Mouse (Mus musculus): ENCODE results near the gene Ssxb8. TPM values are rescaled to one million over a fixed set of nuclear protein-coding genes. Genes with fewer than 3 reads are reported as not detected.
"Not testable (repeated sequence)": the region's sequence is repeated elsewhere in the genome, so short reads cannot be mapped to it uniquely, and the experiment has no call there.

Ssxb8 gene
- not detected in 2 replicates for polyA plus RNA-seq (2014; fragmentation: Nextera tagmentation; extraction: Ambion mirVana)

DNA sequence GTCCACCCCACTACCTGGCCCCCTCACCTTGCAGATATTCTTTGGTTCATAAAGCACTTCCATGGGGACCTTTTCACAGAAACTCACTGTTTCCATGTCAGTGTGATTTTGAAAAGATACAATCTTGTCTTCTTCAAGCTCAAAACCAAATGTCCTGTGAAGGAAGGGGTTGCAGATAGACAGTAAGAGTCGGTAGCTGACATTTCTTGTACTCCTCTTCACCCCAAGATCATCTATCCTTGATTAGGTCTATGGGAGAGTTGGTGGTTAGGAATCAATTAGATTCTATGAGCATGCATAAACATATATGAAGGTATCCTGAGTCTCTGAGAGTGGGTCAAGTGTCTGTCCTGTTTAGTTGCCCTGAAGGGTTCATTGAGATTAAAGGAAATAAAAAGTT, at the start of gene Ssxb8:
Gene Ssxb8 (minus strand): TSS at position 101 of the 400 bp plus-strand sequence.
- not testable (repeated sequence) for H3K4me3 ChIP-seq (ENCODE audit: low read depth, low read length); H3K36me3 ChIP-seq (ENCODE audit: control insufficient read depth, insufficient read depth, low read length); H3K9ac ChIP-seq (ENCODE audit: low read depth, low read length); H3K4me2 ChIP-seq (replicated peaks; ENCODE audit: low read depth, low read length); H3K9me3 ChIP-seq (ENCODE audit: control insufficient read depth, low read length); DNase-seq (ENCODE audit: low spot score); H3K27me3 ChIP-seq (ENCODE audit: control insufficient read depth, insufficient read depth, low read length); H3K27ac ChIP-seq (ENCODE audit: low read depth, low read length); ATAC-seq (ENCODE audit: low FRiP score); H3K4me1 ChIP-seq (replicated peaks; ENCODE audit: control insufficient read depth, insufficient read depth, low read length)
- 61% methylated on average over 1 of the region's 1 CpGs for WGBS

GRCm38 (mm10) chrX:8732907-8733306, 42.3 kb upstream of the Ssxb8 start:
- Histone ChIP-seq H3K36me3 (ENCODE audit: control insufficient read depth, insufficient read depth, low read length) (no peaks in the 10 kb centered on the region), H3K4me3 (ENCODE audit: low read depth, low read length) (no peak overlapping the region), H3K4me1 (replicated peaks; ENCODE audit: control insufficient read depth, insufficient read depth, low read length) (no peaks in the 10 kb centered on the region), H3K27me3 (ENCODE audit: control insufficient read depth, insufficient read depth, low read length) (no peaks in the 10 kb centered on the region), H3K27ac (ENCODE audit: low read depth, low read length) (no peak overlapping the region), H3K4me2 (replicated peaks; ENCODE audit: low read depth, low read length) (no peak overlapping the region), H3K9ac (ENCODE audit: low read depth, low read length) (no peak overlapping the region), H3K9me3 (ENCODE audit: control insufficient read depth, low read length) (no peaks in the 10 kb centered on the region)
- DNase-seq (ENCODE audit: low spot score) = peak; percentile 5
- 43% methylated on average over 5 of the region's 5 CpGs for WGBS
- ATAC-seq (ENCODE audit: low FRiP score) = no peak

DNA sequence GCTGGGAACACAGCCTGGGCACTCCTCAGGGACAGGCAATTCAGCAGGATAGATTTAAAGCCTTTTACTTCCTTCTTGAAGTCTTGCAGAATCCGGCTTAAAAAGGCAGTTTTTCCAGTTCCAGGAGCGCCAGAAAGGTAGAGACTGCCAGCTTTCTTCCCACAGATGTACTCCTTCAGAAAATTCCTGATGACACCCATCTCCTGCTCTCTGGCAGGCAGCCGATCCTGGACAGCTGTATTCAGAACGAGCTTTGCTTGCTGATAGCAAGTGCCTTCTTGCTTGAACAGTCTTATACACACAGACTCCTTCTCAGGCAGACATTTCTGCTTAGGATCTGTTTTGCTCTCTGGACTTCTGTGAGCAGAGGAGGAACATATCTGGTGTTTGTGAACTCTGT, 27.6 kb downstream of the Ssxb8 start:
- H3K4me3 ChIP-seq (ENCODE audit: low read depth, low read length) = no peak overlapping the region
- H3K9ac ChIP-seq (ENCODE audit: low read depth, low read length) = no peak overlapping the region
- no peaks in the 10 kb centered on the region for H3K9me3 ChIP-seq (ENCODE audit: control insufficient read depth, low read length)
- no peak overlapping the region for H3K4me2 ChIP-seq (replicated peaks; ENCODE audit: low read depth, low read length)
- H3K4me1 ChIP-seq (replicated peaks; ENCODE audit: control insufficient read depth, insufficient read depth, low read length) = no peaks in the 10 kb centered on the region
- no peak for ATAC-seq (ENCODE audit: low FRiP score)
- no peaks in the 10 kb centered on the region for H3K36me3 ChIP-seq (ENCODE audit: control insufficient read depth, insufficient read depth, low read length)
- WGBS = 86% methylated on average over 4 of the region's 4 CpGs
- DNase-seq (ENCODE audit: low spot score) = no peak
- no peak overlapping the region for H3K27ac ChIP-seq (ENCODE audit: low read depth, low read length)
- H3K27me3 ChIP-seq (ENCODE audit: control insufficient read depth, insufficient read depth, low read length) = no peaks in the 10 kb centered on the region

Other genes starting within 250 kb of the Ssxb8 start
- not detected in 2 replicates for gene Ssxb2, start 229.1 kb downstream of the Ssxb8 start, polyA plus RNA-seq (2014; fragmentation: Nextera tagmentation; extraction: Ambion mirVana)
- gene Gm14459, start 165.9 kb downstream of the Ssxb8 start, polyA plus RNA-seq (2014; fragmentation: Nextera tagmentation; extraction: Ambion mirVana) = not detected in 2 replicates
- not detected in 2 replicates for gene Ssxb6, start 142.6 kb downstream of the Ssxb8 start, polyA plus RNA-seq (2014; fragmentation: Nextera tagmentation; extraction: Ambion mirVana)
- gene Ssxb3, start 99.0 kb downstream of the Ssxb8 start, polyA plus RNA-seq (2014; fragmentation: Nextera tagmentation; extraction: Ambion mirVana) = not detected in 2 replicates
- not detected in 2 replicates for gene Ssx9, start 57.6 kb upstream of the Ssxb8 start, polyA plus RNA-seq (2014; fragmentation: Nextera tagmentation; extraction: Ambion mirVana)
- not detected in 2 replicates for gene Ssxb5, start 112.8 kb upstream of the Ssxb8 start, polyA plus RNA-seq (2014; fragmentation: Nextera tagmentation; extraction: Ambion mirVana)
- gene Gm6592, start 153.2 kb upstream of the Ssxb8 start, polyA plus RNA-seq (2014; fragmentation: Nextera tagmentation; extraction: Ambion mirVana) = not detected in 2 replicates
- not detected in 2 replicates for gene Gm5751, start 183.4 kb upstream of the Ssxb8 start, polyA plus RNA-seq (2014; fragmentation: Nextera tagmentation; extraction: Ambion mirVana)
- gene B630019K06Rik, start 201.5 kb upstream of the Ssxb8 start, polyA plus RNA-seq (2014; fragmentation: Nextera tagmentation; extraction: Ambion mirVana) = 6.7 and 7.1 TPM in 2 replicates